Mouse (Mus musculus) layer of hippocampus, postnatal 10 days (tissue): ENCODE results near the gene Muc20. TPM values are rescaled to one million over a fixed set of nuclear protein-coding genes. Genes with fewer than 3 reads are reported as not detected.

Experiments
- DNase-seq, 2 experiments: peaks; one replicate each; pipeline ENCODE4 v3.0.0; 2021; ENCODE audit warnings: low spot score in 2 of 2
- total RNA-seq, 2 experiments: library from RNA; stranded (reverse); gene quantifications; 2 replicates each; pipeline ENCODE4 v1.2.3; 2021

The Muc20 gene
- total RNA-seq, 2 experiments from 2014 or later, result not detected

- no peak for DNase-seq
These were observed 384 bp downstream of the Muc20 start for GRCm38 (mm10) chr16:32796676-32797425.

DNA sequence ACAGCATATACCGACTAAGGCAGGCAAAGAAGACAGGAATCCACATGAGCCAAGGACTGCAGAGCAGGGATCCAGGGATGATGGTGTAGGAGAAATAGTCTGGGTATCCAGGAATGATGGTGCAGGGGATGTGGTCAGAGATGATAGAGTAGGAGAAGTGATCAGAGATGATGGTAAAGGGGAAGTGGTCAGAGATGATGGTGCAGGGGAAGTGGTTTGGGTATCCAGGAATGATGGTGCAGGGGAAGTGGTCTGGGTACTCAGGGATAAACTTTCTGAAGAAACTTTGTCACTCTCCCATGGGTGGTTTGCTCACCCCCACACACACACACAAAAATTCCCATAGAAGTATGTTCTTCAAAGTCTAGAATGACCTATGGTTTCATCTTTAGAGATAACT, 2.1 kb downstream of the Muc20 start:
- DNase-seq, result no peak

DNA sequence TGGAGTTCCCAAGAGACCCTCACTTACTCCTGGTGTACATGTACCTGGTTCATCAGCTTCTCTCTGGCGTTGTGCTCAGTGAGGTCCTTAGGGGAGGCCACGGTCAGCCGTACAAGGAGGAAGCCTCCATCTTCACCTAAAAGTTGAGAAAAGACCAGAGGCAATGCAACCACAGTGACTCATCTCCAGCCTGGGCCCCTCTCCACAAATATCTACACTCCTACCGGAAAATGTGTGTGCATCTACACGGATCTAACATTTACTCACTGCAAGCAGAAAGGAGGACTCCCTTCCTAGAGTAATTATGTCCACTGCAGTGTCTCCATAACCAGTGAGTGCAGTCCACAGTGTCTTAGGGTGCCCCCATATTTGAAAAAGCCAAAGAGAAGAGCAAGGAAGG, 7.2 kb downstream of the Muc20 start:
- no peak for DNase-seq

GRCm38 (mm10) chr16:32784840-32785239, 12.4 kb downstream of the Muc20 start:
- peak in 1 of 2 experiments; percentile 39 for DNase-seq

DNA sequence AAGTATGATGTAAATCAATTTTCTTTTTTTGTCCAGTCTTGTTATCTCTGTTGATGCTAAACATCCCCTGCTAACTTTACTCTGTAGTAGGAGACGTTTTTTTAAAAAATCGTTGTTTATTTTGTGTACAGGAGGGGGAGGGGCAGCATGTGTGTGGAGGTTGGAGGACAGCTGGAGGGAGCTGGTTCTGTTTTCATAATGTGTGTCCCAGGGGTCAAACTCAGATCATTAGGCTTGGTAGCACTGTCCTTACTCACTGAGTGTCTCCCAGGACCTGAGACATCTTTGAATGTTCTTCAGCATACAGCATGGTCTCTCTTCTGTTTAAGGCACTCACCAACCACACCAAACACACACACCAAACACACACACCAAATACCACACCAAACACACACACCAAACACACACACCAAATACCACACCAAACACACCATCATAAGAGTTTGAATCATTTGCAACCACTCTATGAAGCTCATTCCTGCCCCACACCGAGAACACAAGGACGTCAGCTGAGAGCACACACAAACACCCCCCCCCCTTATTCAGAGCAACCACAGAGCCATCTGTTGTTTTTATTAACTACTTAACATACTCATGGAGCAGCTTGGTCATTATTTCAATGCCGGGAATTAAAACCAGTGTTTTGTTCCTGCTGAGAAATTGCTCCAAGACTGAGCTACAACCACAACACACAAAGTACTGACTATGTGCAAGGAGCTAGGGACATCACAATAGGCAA, 13.7 kb downstream of the Muc20 start:
- no peak for DNase-seq

GRCm38 (mm10) chr16:32778956-32779355, 18.3 kb downstream of the Muc20 start:
- DNase-seq, result no peak

DNA sequence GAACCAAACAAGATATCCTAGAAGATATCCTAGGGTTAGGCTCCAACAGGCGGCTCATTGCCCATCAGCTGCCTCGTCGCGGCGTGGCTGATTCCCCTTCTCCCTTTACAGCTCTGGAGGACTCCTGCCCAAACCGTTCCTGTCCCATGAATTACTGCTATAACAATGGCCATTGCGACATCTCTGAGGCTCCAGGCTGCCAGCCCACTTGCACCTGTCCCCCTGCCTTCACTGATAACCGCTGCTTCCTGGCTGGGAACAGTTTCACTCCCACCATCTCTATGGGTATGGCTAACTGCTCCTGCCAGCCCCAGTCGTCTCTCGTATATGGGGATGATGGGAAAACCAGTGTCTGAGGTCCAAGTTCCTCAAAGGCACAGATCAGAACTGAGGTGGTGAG, 20.6 kb downstream of the Muc20 start:
- DNase-seq, result no peak

DNA sequence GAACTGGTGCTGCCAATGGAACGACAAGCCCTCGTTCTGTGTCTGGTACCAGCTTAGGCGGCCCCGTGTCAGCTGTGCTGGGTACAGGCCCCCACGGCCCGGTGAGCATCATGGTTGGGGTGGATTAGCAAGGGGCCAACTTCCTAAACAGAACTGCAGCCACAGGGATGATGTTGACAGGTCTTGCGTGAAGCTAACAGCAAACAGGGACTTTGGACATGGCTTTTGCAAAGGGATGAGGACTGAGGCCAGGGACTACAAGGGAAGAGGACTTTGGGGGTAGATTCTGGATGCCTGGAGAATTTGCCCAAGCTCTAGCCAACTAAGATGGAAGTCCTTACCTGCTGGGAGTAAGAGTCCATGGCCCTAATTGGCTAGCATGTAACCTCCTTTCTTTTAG, 30.3 kb downstream of the Muc20 start:
- DNase-seq, result no peak

GRCm38 (mm10) chr16:32764961-32765360, 32.3 kb downstream of the Muc20 start:
- no peak for DNase-seq

DNA sequence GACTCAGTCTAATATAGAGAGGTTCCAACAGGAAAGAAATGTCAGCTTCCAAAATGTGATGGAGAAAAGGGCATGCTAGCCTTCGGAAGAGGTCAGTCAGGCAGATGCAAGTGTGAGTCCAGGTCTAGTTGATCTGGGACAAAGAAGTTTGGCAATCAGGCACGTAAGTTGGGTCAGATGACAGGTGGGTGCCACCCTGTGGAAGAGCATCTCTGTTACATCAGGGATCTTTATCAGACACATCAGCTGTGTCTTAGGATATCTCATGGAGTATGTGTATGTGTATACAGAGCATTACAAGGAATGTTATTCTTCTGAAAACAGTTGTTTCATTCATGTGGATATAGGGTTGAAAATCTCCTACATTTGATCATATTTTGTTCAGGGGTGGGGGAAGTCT, 32.7 kb downstream of the Muc20 start:
- no peak for DNase-seq

DNA sequence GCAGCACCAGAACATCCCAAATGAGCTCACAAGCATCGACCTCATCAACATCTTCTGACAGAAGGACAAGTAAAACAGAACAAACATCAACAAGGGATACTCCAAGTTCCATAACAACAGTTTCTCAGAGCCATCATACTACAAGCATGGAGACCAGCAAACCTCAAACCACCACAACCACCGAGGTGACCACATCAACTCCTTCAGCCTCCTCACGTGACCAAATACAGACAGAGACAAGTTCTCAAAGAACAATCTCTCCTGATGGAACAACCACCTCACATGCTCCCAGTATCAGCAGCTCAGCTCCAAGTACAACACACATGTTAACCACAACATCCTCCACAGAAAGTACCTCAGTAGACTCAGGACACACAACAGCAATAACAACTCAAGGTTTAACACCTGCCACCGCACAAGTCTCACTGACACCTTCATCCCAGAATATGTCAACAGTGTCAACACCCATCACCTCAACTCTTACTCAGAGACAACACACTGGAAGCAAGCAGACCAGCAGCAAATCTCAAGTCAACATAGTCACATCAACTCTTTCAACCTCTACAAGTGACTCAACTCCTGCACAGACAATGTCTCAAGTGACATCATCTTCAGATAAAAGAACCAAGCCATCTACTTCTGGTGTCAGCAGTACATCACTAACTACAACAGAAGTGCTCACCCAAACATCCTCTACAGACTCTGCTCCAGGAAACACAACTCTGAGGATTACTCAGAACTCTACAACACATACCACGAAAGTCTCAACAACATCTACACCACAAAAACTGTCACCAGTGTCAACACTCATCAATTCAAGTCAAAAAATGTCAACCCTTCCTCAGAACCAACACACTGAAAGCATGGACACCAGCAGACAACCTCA, 46.8 kb downstream of the Muc20 start:
- DNase-seq, result no peak

DNA sequence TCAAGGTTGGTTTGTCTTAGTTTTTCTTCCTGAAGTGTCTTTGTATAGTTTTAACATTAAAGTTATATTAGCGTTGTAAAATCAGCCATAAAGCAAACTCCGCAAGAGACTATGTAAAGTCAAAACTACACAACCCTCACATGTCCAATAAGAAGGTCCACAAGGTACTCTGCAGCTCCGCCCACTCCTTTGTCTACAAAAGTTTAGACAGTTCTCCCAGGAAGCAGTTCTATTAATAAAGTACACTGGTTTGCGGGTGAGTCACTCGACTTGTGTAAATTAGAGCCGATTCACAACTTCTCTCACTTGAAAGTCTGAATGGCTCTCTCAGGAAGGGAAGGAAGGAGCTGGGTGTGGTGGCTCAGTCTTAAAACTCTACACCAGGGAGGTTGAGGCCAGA, 51.4 kb downstream of the Muc20 start:
- no peak for DNase-seq

DNA sequence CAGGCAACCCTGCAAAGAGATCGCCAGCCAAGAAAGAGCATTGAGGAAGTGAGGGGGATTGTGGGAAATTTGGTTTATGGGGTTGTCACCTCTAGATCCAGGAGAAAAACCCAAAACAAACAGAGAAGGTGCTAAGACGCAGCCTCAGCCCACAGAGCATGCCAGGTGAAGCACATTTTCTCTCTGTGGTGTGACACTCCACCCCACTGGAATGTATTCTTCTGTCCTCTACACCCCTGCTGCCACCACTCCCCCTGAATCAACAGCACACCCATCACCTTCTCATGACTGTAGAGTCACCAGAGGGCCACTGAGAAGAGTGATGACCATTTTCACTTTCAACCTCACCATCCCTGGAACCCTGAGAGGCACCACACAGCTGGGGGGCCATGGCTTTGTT, 54.5 kb downstream of the Muc20 start:
- DNase-seq, result no peak

- DNase-seq, result no peak
These were observed 55.9 kb downstream of the Muc20 start for GRCm38 (mm10) chr16:32741366-32741765.

DNA sequence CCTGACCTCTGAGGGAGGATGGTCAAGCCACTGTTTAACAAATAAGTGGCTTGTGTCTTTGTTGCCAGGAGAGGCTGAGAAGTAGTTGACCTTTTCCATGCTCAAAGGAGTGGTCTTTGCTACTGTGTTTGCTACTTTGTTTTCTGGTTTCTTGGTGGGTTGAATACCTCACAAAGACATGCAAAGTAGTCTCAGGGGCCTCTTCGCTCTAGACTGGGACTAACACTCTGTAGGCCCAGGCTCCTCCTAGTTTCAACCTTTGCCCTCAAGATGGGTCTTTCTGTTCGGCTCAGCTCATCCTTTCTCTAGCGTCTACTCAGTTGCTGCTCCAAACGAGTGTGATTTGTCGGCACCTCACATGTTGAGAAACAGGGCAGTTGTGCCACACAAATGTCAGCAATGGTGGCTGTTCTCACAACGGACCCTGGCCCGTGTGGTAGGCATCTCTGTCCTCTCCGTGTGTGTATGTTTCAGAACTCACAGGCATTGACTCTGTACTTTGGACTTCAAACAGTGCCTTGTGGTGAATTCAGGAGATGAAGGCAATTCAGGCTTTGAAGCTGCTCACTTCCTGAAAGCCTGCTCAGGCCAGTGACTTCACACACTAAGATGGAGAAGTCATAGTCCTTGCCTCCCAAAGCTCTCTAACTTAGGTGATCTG, 57.1 kb downstream of the Muc20 start:
- no peak for DNase-seq

DNA sequence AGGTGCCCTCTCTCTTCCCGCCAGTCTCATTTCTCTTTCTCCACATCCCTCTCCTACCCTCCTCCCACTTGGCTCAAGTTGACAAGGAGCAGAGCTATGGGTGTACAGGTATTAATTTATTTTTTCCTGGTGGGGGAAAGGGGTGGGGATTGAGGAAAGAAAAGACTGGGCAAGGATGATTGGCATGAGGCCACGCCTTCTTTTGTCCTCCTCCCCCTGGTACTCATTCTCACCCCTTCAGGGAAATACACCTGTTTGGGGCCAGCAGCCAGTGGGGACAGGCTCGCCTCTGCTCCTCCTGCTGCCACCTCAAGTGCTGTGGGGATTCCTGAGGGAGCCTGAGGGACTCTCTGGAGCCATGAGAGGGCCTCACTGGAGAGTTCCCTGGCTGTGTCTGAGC, 61.2 kb downstream of the Muc20 start:
- DNase-seq, result no peak

DNA sequence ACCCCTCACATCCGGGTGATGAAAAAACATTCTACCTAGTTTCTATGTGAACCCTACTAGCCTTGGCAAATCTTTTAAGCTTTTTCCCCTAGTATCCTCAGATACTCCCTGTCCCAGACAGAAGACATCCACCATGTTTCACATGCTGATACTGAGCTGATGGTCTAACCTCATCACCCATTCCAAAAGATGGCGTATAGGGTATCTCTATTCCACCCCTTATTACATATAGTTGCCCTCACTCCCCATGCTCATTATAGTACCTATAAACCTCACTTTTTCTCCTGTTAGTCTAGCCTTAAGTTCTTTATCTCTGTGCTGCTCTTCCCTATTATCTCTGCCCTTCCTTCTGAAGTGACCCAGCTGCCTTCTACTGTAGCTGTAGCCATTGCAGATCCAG, 61.6 kb downstream of the Muc20 start, which contains the start of gene Muc4:
Muc4 (plus strand) TSS at position 301 of the 400 bp plus-strand sequence.
- no peak for DNase-seq

DNA sequence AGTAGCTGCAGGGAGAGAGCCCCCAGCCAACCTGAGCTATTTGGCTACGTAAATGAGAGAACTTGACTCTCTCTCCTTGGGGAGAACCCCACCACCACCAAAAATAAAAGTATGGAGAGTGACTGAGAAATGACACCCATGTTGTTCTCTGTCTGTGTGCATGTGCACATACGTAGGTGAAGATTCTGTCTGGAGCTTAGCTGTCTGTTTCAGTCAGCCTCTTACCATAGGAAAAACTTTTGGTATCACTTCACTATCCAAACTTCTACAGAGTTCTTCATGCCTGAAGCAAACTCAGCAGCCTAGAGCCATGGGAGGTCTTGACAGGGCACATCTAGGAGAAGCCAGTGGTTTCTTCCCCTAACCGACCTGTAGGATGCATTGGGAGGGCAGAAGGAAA, 64.0 kb downstream of the Muc20 start:
- no peak for DNase-seq

GRCm38 (mm10) chr16:32728730-32729129, 68.5 kb downstream of the Muc20 start:
- DNase-seq, result no peak

GRCm38 (mm10) chr16:32728240-32728639, 69.0 kb downstream of the Muc20 start:
- no peak for DNase-seq
